Mouse (Mus musculus) T-helper 1 cell (primary cell): Measurements from ENCODE around the gene Gins2.

Experiments used
- in situ Hi-C: fragments of 300-600 bp; cut with MboI, MseI; formaldehyde crosslinking; loops from one replicate; pipeline ENCODE4 v1.15.1; 2025; ENCODE audit warnings: high pct_unique_total_duplicates

Gins2 gene

DNA sequence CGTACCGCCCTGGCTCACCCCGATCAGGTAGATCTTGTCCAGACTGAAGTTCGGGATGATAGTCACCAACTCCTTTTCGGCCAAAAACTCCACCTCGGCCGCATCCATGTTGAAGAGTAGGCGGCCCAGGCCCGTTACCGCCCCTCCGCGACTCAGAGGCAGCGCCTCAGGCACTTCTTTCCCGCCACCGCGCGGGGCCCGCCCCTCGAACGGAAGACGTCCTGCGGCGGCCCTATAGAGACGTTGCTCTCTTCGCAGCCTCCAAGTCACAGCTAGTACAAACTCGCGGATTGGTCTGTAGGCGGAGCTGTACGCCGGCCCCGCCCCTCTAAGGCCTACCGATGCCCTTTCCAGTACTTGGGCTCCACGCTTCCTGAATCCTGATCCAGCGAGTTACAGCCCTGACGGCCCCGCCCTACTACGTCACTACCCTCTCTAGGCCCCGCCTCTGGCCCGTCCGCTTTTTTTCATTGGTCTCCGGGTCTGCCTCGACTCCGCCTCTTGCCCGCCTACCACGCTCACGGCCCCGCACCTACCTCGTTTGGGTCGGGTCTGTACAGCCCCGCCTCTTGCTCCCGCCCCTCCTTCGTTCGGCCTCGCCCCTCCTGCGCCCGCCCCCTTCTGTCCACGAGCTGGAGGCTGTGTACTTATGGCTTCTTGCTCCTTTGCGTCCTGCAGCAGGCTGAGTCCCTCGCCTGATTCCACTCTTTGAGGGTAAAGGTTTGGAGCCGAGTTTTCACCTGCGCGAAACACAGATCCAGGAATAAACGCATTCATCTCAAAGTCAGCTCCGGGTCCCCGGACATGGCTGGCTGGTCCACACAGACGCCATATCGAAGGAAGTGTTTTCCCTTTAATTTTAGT, at the start of gene Gins2:
Gene Gins2, minus strand, starts transcription at position 397 of the 864 bp plus-strand sequence.
- in situ Hi-C loops = loop anchor here (5.0 kb wide), 1 partner anchor 477 kb away; the partner anchor contains the start of gene 6430548M08Rik

DNA sequence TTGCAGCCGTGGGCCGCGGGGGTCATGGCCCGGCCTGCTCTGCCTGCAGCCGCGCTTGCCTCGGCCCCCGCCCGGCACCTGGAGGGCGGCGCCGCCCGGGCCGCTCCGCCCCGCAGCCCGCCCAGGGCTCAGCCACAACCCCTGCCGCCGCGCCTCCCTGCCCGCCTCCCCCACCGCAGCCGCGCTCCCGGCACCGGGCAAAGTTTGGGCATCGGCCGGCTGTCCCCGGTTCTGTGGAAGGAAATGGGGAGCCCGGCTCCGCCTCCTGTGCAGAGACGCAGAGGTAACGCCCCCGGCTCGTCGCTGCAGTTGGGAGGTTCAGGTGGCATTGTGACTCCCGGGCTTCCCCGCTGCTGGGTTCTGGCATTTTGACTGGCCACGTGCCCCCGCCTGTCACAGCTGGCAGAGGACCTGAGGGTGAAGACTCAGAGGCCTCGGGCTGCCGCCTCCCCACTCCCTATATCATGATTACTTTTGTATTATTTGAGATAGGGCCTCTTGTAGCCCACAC, 45.3 kb upstream of the Gins2 start:
- in situ Hi-C loops = no loop called here

DNA sequence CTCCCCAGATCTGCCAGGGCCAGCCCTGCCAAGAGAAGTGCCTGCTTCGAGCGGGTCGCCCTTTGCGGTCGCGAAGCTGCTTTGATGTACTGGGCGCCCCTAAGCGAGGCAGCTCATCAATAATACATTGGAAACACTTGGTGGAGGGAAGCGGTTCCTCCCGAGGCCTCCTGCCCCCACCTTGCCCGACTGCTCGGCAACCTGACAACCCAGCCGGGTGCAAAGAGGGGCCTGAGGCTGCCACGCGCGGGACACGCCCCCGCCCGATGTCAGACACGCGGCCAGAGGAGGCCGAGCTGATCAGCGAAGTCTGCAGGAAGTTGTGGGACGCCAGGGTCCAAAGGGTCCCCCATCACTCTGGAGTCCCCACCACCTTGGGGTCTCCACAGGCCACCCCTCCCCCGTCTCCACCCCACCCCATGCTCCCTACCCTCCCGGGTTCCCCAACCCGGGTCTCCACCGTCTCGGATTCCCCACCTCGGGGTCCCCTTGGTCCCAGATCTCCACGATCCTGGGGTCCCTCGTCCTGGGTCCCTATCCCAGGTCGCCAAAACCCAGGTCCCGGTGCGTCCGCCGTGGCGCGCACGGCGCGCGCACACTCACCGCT, 44.7 kb upstream of the Gins2 start:
- in situ Hi-C loops = no loop called here

DNA sequence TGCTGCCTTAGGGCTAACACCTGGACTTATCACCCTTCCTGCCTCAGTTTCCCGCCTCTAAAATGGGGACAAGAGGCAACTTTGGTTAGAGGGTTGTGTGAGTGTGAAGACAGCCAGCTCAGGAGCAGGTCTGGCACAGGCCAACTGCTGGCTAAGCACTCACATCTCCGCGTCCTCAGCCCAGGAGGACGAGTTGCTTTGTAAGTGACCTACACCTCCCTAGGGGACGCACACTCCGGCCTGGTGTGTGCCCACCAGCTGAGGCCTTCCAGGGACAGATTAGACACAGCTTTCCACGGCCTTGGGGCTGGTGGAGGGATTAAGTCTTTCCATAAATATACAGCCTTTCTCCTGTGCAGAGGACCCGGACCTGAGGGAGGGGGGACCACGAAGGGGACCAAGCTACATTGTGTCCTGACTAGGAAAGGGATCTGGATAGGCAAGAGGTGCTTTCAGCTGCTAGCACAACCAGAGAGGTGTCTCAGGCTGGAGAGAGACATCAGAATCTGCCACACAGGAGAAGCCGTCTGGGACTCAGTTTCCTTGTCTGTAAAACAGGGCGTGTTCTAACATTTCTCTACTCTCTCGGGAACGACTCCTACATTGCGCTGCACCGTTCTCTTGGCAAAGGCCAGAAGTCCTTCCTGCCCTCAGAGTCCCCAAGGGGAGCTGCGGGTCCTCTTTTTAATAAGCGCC, 44.0 kb upstream of the Gins2 start:
- in situ Hi-C loops = no loop called here

DNA sequence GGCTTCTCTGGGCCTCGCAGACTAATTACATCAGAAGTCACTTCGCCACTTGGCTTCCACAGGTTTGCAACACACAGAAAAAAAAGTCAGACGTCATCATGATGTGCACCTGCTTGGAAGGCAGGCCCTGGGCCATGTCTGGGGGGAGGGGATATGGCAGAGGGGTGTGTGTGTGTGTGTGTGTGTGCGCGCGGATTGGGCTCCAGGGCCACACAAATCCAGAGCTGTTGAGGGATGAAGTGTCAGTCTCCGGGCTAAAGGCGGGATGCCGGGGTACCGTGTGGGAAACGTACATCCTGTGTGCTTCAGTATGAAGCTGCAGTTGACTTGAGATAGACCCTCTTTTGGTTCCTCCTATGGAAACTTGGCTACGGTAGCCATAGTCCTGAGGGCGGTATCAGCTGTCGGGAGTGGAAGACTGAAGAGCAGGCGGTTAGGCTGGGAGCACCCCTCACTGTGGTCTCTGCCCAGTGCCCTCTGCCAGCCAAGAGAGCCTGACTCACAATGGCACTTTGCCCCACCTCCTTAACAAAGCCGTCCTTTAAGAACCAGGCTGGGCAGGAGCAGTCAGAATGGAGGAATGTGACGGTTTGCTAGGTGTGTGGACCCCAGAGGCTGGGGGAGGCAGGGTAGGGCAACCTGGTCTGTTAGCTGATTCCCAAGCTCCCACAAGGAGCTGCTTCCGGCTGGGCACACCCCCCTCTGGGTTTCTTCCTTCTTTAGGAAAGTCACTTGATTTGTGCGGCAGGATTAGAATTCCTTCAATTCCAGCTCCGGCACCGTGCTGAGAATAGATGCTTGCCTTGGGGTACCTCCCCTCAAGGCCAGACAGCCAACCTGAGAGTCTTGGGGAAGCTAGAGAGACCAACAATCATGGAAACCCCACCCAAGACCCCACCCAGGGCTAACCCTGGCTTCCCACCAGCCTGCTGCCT, 42.6 kb upstream of the Gins2 start:
- in situ Hi-C loops = no loop called here

DNA sequence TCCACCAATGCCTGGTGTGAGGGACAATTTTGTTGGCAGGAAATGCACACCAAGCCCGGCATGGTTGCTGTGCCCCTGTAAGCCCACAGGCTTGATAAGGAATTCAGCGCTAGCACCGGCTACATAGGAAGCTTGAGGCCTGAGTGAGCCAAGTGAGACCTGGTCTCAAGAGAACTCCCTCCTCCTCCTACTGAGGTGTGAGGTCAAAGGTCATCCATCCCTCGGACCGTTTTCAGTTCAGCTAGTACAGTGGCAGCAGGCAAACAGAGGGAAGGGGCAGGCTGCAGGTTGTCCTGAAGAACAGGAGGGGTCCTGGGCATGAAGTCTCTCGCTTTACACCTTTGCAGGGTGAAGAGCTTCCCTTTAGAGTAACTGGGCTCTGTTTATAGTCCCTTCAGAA, 41.7 kb upstream of the Gins2 start:
- in situ Hi-C loops = no loop called here

DNA sequence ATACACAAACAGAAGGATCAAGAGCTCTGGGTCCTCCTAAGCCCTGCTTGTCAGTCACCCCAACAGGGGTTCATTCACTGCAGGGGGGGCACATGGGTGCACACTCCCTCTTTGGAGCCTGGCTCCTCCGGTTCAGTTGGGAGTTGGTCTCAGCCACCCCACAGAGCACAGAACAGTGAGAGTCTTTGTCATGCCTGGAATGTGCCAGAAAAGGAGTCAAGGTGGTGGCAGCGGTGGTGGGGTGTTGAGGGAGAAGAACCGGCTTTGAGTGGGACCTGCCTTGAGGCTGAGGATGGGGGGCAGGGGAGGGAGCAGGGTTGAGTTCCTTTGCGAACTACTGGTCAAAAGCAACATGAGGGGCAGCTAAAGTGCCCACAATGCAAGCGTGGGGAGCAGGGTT, 40.9 kb upstream of the Gins2 start:
- in situ Hi-C loops = no loop called here

DNA sequence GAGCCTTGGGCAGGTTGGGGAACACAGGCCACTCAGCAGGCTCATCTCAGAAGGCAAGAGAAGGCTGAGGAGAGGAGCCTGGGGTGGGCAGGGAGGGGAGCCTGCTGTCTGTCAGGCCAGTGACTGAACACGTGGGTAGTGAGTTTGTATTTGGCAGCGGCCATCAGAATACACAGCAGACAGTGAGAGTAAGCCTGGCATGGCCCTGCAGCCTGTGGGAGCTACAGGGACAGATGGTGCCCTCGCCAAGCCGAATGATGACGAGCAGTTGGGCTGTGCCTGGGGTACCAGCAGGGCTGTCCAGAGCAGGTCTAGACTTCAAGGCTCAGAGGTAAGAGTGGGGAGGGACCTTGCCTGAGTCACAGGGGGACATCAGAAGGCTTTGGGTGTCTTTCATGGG, 38.2 kb upstream of the Gins2 start:
- in situ Hi-C loops = no loop called here

DNA sequence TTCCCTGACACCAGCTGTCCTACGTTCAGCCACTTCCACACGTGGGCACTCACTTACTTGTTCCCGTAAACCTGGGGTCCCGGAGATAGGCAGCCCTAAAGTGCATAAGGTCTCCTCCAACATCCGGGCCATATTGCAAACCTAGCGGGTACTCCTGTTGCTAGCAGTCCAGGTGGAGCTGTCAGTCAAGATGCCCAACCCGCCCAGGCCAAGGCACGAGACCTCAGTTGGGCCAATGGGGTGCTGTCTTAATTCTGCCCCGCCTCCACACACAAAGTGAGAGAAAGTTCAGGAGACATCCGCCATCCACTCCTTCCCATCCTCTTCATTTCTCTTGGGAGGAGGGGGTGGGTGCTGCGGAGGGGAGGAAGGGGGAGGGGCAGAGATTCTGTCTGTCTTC, 37.4 kb upstream of the Gins2 start:
- in situ Hi-C loops = no loop called here

DNA sequence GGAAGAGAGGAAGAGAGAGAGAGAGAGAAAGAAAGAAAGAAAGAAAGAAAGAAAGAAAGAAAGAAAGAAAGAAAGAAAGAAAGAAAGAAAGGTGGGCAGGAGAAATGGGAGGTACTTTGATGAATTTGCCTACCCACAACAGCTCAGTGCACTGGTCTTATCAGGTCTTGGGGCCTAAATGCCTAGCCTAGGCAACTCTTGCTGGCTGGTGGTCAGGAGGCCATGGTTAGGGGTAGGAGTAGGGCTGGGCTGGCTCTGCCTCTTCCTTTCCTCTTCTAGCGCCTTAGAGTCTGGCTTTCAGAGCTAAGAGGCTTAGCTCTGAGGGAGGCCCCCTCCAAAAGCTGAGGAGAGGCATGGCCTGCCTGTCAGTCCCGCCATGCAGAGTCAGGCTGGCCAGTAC, 34.5 kb upstream of the Gins2 start:
- in situ Hi-C loops = no loop called here

DNA sequence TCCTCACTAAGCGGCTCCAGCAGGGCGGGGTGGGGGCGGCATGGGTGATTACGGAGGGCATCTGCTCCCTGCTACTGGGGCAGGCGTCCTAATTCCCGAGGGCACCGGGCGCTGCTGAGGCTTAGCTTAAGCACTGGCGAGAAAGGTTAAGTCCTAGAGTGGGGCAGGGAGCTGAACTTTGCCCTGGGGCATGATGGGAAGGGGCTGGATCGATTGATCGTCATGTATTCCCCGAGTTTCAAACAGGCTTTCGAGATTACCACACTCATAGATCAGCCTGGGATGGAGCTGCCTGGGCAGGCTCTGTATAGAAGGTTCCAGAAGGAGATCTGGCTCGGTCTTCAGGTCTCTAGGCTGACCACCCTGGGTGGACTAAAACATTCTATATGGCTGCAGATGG, 33.1 kb upstream of the Gins2 start:
- in situ Hi-C loops = no loop called here

DNA sequence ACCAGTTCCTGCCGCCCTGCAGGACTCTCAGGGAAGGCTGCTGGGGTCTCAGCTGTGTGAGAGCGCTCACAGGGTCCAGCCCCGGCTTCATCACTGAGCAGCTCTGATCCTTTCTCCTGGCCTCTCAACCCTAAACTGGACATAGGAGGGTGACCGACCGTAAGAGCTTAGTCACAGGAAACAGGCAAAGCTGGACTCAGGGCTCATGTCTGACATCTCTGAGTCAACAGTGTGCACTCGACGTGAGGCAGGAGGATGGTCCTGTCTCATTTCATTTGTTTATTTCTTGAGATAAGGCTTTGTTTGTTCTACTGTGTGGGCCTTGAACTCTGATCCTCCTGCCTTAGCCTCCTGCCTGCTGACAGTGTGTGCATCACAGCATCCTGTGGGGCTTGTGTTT, 31.3 kb upstream of the Gins2 start:
- in situ Hi-C loops = no loop called here

DNA sequence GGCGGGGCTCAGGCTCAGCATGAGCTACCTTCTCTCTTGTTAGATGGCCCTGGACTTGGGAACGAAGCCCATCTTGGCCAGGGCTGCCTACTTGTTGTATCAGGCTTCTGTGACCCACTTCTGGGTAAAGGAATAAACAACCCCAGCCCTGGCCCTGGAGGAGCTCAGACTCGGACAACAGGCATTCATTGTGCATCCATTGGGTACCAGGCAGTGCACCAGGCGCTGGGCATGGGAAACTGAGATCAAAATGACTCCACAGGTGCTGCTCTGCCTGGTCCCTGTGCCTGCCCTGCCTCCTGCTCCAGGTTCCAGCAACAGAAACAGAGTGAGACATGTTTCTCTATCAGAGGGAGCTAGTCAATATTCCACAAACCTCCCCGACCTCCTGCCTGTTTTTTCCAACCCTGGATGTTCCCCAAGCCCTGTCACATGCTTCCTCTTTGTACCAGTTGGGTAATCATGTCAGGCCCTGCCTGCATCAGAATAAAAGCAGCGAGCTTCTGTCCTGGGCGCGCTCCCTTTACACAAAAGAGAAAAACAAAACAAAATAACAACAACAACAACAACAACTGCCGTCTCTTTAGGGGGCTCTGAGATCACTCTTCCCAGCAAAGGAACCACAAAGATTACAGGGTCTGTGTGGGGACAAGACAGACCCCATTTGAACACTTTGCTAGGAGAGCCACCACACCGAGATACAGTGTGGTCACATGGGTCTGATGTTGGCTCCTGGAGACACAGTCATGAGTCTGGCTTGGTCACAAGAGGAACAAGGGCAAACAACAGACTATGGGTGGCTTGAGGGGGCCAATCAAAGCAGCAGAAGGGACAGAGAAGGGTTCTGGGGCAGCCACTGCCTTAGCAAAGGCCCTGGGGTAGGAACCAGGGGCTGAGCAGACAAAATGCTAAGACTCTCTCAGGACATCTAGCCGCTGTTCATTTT, 30.4 kb upstream of the Gins2 start:
- in situ Hi-C loops = no loop called here

DNA sequence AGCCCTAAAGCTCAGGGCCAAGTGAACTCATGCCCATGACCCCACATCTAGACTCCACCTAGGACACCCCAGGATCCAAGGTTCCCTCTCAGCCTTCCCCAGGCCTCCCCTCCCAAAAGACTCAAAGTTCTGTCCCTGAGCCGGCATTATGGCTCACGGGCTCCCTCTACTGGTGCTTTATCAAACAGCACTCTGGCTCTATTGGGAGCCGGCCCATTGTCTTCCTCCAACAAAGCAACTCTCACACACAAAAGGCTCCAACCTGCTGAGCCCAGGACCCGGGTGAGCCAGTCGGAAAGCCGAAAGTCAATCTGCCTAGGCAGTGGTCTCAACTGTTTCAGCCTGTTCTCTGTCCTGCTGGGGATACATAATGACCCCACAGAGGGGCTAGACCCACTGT, 29.0 kb upstream of the Gins2 start:
- in situ Hi-C loops = no loop called here

DNA sequence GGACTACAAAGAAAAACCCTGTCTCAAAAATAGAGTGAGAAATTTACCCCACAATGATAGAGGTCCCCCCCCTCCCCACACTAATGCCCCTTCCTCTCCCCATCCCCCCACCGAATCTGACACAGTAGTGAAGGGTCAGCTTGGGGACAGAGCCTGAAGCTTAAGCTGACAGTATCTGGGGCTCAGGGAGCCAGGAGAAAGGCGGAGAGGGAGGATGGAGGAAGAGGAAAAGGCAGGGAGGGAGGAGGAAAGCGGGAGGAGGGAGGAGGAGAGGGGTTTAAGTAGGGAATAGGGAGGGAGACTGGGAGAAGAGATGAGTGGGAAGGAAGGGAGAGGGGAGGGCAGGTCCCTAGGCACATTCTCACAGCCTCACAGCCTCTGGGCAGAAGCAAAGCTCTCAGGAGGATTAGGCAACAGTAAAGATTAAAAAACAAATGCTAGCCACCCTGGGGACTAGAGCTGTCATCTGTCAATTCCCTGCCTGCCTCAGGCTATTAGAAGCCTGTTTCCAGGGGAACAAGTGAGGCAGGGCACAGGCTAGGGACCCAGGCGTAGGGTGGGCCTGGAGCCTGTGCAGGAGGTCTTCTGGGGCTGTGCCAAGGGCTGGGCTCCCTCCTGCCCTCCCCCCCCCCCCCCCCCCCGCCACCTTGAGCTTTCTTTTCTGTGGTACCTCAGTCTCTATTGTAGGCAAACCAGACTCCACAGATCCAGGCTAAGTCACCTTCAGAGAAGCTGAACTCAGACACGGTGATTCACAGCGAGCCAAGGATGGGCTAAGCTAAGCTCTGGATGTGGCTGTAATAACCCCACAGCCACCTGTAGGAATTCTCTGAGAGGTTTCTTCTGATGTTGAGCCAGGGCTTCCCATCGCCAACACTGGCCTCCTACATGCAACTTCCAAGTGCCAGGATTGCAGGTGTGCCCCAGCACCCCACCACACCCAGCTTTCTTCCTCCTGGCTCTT, 27.8 kb upstream of the Gins2 start:
- in situ Hi-C loops = no loop called here

DNA sequence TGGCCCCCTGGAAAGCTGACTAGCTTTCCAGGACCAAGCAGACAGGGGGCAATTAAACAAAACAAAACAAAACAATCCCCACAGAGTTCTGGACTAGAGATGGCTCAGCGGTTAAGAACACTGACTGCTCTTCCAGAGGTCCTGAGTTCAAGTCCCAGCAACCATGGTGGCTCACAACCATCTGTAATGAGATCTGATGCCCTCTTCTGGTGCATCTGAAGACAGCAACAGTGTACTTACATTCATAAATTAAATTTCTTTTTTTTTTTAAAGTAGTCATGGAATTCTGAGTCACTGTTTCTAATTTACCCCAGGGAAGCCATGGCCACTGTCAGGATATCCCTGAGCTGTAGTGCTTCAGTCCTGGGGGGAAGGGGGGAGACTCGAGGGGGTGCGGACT, 25.4 kb upstream of the Gins2 start:
- in situ Hi-C loops = no loop called here

DNA sequence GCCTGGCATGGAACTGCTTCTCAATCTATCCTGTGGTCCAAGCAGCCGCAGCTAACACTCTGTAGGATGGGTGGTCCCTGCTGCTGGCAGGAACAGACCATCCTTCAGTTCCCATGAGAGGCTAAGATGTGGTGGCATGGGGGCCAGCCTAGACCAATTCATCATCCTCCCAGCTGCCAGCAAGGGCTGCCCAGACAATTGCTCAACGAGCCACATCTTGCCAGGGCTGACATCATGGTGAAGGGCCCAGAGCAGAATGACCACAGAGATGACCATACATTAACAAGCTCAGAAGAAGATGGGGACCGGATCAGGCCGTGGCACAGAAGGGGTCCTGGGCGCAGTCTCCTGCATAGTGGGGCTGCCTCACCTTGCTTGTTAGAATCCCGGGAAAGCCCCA, 21.7 kb upstream of the Gins2 start:
- in situ Hi-C loops = no loop called here

DNA sequence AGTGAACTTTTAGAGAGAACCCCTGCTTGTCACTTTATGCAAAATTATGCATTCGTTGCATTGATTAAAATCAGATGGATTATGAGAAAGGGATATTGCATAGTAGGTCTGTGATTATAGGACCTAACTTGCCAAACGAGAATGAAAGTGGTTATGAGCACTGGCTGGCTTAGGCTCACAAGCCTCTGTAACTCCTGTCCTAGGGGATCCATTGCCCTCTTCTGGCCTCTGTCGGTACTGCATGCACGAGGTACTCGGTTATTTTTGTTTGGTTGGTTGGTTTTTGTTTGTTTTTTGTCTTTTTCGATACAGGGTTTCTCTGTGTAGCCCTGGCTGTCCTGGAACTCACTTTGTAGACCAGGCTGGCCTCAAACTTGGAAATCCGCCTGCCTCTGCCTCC, 18.8 kb upstream of the Gins2 start:
- in situ Hi-C loops = no loop called here

DNA sequence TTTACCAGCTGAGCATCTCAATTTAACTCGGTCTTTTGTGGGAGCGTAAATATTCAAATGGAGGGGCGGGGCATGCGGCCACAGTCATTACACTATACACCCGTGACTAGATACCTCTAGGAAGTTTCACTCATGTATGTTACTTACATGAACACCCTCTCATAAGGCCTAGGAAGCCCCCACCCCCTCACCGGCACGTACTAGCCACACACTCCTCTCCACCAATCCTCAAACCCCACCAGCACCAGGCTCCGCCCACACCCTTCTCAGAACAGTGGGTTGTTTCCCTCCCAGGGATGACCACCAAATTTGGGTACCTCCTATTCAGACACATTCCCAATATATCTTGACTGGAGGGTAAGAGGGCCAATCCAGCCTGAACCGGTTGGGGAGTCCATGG, 18.4 kb upstream of the Gins2 start:
- in situ Hi-C loops = no loop called here
